Comparison of ENCODE assay signal across 25 mouse cellular contexts in genomic region chr12:16648273-16648672, GRCm38 (mm10). TPM values are rescaled to one million over a fixed set of nuclear protein-coding genes. Genes with fewer than 3 reads are reported as not detected.
DNase-seq lines count a peak whose midpoint lies in the region; TF ChIP-seq lines count a peak whose summit lies in the region.
"Had no signal": no experiment of that assay in that cellular context is flagged by ENCODE, and none has a peak within 500 bp of the region (broad histone marks: within the 10 kb centered on the region; RNA-seq: fewer than 3 reads in every experiment).

No protein-coding gene starts in this region.

- no peak overlapping the region for H3K4me3 ChIP-seq in gastrocnemius, adult 2 months
- H3K4me3 ChIP-seq: embryonic facial prominence, embryonic 10.5 days; embryonic facial prominence, embryonic 12.5 days; forebrain, embryonic 10.5 days; forebrain, embryonic 12.5 days had no signal

- peak overlapping the region; percentile 91 for H3K27ac ChIP-seq in gastrocnemius, adult 2 months
- H3K27ac ChIP-seq: embryonic facial prominence, embryonic 10.5 days; embryonic facial prominence, embryonic 12.5 days; forebrain, embryonic 10.5 days; forebrain, embryonic 12.5 days had no signal

- DNase-seq in gastrocnemius, adult 2 months: no peak
- no peak for DNase-seq in gastrocnemius, adult 8-10 months (ENCODE audit: low spot score in 2 of 2)
- peak; percentile 40 to 71 for DNase-seq in lung, adult 18-20 months
- no peak for DNase-seq in lung, postnatal 14 days
- DNase-seq in lung, postnatal 36 days: peak; percentile 60
- no peak for DNase-seq in lung, postnatal 10 days
- no peak for DNase-seq in frontal cortex, adult 2 months (ENCODE audit: extremely low spot score in 1 of 2, low spot score in 1 of 2)
- DNase-seq: adrenal gland, adult 8-10 months; adrenal gland, postnatal 14 days; adrenal gland, postnatal 36 days; B cell, adult 2 months; cerebellum, adult 11-12 months; cerebellum, adult 2 months; cerebellum, adult 9-10 months; cerebellum, postnatal 10 days; cerebellum, postnatal 25 days had no signal

- intact Hi-C loops in gastrocnemius, adult 2 months (cut with DNase I): no loop called here

- TF ChIP-seq CTCF in gastrocnemius, adult 2 months (IDR thresholded peaks at IDR 0.05): no peak

RNA-seq across cellular contexts. Expression of gene Ntsr2, which starts 4.9 kb away (rescaled TPM):
- 1 to 10 TPM; 2.2 to 4.2 TPM for total RNA-seq in gastrocnemius, adult 2 months (2021)
- 1 to 10 TPM; 1.1 to 2.8 (median 2.1) TPM for total RNA-seq in gastrocnemius, adult 8-10 months (2022)
- 273 and 311 TPM in 2 replicates for polyA plus RNA-seq in frontal cortex, adult 2 months (2012; rRNA removed)
- total RNA-seq: adrenal gland, postnatal 14 days; CH12.LX had no signal
- polyA plus RNA-seq: activated CD4-positive, CD25-positive, alpha-beta regulatory T cell, adult 4 months; CD4-positive, CD25-positive, alpha-beta regulatory T cell, adult 4 months; embryonic facial prominence, embryonic 10.5 days; forebrain, embryonic 10.5 days; G1E; Patski had no signal

RNA-seq across cellular contexts. Expression of gene Lpin1, which starts 37.5 kb away (rescaled TPM):
- 100 to 1,000 TPM; 279 to 395 TPM for total RNA-seq in gastrocnemius, adult 2 months (2021)
- total RNA-seq in gastrocnemius, adult 8-10 months (2022): 100 to 1,000 TPM; 227 to 339 (median 265) TPM
- polyA plus RNA-seq in frontal cortex, adult 2 months (2012; rRNA removed): 20.5 and 21.2 TPM in 2 replicates

Comparison
In these comparisons a context has a peak if more than half of its experiments do, and no peak if none do; other contexts are left out.
1. DNase-seq: peak in lung, adult 18-20 months (2 of 2) and lung, postnatal 36 days (single experiment); none in gastrocnemius, adult 2 months (single experiment), gastrocnemius, adult 8-10 months (0 of 2), lung, postnatal 14 days (single experiment), lung, postnatal 10 days (single experiment) and frontal cortex, adult 2 months (0 of 2).